Mouse (Mus musculus) cerebellum, postnatal 4 days (tissue): Measurements from ENCODE around the gene Spred1.

Experiments used
- DNase-seq, 2 experiments: peaks; one replicate each; pipeline ENCODE4 v3.0.0; 2022; ENCODE audit warnings: low spot score in 2 of 2, mixed read lengths in 1 of 2

Spred1 gene

DNA sequence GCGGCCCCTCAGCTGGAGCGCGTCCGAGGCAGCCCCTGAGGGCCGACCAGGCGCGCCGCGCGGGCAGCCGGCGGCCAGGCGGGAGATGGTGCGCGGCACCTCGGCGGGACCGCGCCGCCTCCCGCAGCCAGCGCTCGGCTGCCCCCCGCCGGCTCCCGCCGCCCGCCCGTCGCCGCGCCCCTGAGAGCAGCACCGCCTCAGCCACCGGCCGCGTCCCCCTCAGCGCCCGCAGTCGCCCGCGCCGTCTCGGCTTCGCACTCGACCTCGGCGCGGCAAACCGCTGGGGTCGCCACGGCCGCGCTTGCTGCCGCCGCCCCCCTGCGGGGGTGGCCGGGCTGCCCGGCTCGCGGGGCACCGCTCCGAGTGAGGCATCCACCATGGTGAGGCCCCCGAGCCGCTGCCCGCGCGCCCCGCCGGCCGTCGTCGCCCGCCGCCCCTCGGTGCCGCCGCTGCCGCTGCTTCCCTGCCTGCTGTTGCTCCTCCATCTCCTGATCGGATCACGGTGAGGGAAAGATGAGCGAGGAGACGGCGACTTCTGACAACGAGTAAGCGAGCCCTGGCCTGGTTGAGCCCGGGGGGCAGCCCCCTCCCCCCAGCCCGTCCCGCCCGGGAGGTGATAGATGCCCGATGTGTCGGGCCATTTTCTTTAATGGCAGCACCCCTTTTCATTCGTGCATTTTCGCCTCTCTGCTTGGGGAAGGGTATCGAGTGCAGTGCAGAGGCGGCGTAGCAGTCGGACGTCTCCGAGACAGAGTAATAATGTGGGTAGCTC, at the start of gene Spred1:
Gene Spred1, plus strand, starts transcription at position 163 of the 772 bp plus-strand sequence.
- DNase-seq, result peak in 1 of 2 experiments; percentile 47

DNA sequence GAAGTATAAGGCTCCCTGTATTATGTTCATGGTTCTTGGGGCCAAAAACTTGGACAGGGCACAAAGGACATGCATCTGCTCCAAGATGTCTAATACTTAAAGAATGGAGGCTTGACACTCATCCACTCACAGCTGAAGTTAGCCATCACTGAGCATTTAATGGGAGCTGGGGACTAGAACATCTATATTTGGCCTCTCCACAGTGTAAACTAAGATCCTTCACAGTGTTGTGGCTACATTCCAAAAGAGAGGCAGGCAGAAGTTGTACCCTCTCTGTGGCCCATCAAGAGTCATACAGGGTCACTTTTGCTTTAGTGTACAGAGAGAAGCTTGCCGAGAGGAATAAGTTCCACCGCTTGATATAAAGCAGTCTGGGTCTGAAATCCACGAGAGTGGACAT, 49.6 kb upstream of the Spred1 start:
- DNase-seq, result no peak

DNA sequence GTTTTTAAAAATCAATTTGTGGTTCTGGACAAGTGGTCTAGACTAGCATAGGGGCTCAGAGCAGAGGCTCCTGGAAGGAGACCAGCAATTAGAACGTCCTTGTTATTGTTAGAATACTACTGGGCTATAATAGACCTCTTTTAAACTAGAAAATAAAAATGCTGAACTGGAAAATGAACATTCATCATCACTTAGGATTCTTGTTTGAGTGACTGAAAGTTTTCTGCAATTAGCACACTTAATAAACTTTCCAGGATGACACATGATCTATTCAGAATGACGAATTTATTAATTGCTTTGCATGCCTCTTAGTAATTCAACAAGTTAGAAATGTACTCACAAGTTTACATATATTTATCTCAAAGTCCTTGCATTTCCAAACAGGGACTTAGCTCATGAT, 42.5 kb upstream of the Spred1 start:
- no peak for DNase-seq

DNA sequence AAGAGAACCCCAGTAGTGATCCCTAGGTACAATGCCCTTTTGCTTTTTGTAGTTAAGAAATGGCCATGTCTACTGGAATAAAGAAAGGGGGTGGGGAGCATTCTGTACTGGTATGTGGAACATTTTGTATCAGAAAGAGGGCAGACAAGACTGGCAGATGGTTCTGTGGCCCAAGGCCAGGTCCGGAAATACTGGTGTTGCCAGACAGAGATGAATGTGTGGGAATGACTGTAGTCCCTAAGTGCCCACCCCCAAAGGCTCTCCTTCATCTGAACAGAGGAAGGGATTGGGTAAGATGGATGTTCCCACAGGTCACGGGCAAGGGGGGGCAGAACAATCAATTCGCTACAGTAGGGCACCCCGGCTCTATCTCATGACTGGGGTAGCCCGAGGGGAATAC, 41.6 kb upstream of the Spred1 start:
- peak in 1 of 2 experiments; percentile 11 for DNase-seq

DNA sequence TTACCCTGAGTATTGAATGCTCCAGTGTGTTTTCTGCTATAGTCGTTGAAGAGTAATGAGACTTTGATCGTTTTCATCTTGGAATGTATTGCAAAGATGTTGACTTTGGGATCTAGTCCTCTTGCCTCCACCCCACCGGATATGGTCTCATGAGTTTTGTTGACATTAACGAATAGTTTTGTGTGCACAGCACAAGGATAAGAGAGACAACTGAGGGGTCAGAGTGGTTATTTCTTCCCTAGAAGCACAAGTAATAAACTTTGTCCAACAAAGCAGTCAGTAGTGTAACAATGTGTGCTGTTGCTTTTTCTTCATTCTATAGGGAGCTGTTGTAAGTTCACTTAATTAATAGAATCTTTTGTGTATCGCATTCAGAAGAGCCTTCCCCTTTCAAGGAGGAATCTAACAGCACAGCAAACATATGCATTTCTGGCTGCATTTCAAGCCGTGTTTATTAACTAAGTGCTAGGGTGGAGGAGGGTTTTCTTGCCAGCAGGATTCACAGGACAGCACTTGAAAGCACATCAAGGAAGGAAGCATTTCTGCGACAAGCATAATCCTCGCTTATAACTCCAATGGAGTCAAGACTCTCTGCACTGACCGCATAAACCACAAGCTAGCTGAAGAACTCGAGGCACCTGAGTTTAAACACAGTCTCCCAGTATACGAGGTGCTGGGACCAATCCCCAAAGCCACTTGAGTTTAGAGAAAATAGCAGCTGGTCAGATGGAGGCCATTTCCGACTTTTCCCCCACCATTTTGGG, 35.0 kb upstream of the Spred1 start:
- DNase-seq, result no peak

DNA sequence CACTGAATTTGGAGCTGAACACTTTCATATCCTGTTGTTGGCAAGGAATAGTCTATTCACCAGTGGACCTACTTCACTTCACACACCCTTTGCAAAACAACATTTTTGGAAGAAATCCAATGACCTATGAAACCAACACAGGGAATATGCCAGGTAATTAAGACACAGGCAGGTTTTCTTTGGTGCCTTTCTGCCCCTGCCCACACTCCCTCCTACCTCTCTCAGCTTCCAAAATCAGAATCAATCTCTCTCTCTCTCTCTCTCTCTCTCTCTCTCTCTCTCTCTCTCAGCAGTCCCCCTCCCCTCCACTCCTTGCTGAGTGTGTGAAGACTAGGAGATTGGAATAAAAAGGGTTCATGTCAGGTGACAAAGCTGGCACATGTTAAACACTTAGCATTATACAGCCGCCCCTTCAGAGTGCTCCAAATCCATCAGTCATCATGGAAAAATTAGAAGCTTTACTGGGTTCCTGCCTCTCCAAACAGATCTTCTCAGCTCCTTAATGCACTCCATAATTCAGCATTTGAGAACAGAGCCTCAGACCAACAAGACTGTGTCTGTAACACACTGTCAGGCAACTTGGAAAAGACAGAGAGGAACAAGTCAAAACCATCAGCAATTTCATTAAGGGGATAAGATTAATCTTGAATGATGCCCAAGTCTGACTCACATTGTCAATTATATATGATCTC, 34.3 kb upstream of the Spred1 start:
- DNase-seq, result no peak

DNA sequence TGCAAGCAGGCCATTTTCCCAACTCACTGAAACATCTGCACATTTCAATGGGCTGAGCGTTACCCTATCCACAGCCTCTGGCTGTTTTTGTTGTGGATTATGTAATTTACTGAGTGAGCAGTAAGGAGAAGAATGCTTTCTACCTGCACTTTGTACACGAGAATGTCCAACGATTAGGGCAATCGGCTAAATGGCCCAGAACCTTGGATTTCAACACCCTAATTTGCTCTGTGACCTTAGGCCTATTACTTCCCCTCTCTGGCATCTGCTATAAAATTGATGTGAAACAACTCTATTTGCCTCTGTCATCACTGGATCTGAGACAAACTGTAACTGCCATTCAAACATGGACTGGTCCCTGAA, 33.7 kb upstream of the Spred1 start:
- no peak for DNase-seq

DNA sequence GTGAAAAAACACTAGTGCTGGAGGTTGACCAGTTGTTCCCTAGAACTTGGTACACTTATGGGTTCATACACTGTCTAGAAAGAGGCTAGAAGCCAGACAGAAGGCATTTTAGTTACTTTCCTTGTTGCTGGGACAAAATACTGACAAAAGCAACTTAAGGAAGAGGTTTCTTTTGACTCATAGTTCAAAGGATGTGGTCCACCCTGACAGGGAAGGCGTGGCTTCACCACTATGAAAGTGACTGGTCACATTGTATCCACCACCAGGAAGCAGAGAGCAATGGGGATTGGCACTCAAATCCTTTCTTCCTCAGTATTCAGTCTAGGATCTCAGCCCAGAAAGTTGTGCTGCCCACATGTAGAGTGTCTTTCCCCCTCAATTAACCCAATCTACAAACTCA, 31.7 kb upstream of the Spred1 start:
- no peak for DNase-seq

DNA sequence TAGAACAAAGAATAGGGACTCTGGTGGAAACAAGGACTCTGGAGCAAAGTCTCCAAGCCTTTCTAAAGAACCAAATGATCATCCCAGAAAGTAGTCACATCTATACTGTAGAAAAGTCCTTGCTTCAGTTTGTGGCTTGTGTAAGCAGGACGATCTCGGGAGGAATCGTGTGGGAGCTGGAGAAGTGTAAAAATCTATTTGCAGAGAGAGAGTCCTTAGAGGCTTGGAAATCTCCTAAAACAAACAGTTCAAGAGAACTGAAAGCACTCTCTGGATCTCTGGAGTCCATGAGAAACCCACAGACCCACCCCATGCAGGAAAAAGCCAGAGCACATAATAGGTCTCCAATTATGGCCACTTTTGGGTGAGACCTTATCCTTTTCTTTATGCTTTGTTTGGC, 31.1 kb upstream of the Spred1 start:
- no peak for DNase-seq

DNA sequence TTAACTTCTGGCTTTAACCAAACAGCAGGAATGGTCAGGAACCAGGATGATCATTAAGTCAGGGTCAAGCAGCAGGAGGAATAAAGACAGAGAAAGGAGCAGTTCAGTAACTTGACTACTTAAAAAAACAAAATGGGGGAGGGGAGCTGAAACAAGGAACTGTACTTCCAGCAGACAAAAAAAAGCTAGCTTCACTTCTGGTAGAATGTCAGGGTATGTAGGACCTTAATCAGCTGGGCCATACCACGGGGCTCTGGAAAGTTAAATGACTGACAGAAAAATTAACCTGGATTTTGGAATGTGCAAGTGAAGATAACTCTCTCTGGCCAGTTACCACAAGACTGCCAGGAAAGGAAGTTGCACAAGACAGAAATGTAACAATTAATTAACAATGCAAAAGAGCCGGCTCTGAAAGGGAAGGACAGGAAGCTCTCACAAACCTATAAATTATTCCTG, 28.2 kb upstream of the Spred1 start:
- DNase-seq, result no peak

DNA sequence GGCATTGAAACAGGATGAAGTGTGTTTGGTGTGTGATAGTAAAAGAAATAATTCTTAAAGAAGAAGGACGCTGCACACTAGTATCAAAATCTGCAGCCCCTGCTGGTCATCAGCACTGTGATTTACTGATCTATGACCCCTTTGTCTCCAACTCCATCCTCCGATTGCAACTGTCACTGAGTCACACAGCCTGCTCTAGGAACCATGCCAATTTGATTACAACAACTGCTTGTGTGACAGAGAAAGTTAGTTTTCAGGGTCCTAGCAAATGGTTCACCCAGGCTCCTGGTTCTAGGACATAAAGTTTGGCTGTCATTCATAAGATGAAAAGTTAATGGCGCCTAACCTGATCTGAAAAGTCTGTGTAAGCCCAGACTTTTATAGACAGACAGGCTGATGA, 25.7 kb upstream of the Spred1 start:
- no peak for DNase-seq

DNA sequence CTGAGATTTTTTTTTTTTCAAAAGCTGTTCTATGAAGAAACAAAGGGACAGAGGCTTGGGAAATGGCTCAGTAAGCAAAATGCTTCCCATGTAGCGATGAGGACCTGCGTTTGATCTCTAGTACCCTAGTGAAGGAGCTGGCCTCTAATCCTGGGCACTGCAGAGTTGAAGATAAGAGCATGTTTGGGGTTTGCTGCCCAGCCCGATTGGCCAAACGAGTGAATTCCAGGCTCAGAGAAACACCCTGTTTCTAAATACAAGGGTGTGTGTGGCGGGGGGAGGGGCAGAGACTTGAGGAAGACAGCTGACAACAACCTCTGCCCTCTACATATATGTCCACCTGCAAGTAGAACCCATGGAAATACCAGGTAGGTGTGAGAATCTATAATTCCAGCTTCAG, 23.9 kb upstream of the Spred1 start:
- DNase-seq, result no peak

DNA sequence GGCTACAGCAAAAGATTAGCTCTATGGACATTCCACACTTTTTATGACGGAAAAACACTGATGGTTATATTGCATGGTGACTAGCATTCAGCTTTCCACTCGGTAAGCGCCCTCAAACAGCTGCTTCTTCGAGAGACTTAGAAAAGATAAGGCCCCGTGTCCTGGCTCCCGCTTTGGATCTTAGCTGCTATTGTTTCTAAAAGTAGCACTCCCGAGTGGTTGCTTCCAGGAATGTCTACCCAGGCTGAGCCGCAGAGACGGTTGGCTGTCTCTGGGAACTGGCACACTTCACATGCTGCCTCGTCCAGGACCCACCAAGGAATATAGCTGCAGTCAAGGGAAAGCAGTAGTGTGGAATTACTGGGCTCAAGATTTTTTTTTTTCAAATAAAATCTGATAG, 21.9 kb upstream of the Spred1 start:
- no peak for DNase-seq

DNA sequence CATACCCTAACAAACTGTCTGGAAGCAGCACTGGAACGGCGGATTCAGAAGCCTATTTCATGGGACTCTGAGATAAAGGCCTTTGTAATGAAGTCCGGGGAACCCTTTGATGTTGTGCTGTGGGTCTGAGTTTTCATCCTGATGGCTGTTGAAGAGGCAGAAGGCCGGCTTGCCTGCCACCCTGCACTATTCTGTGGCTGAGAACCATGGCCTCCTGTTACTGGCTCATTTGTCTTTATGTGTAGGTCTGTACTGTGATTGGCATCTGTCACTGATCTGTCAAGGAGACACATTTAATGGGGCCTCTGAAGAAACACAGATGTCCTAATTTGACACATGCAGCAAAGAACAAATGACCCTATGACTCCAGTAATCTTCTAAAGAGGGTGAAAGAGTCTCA, 17.7 kb upstream of the Spred1 start:
- no peak for DNase-seq

DNA sequence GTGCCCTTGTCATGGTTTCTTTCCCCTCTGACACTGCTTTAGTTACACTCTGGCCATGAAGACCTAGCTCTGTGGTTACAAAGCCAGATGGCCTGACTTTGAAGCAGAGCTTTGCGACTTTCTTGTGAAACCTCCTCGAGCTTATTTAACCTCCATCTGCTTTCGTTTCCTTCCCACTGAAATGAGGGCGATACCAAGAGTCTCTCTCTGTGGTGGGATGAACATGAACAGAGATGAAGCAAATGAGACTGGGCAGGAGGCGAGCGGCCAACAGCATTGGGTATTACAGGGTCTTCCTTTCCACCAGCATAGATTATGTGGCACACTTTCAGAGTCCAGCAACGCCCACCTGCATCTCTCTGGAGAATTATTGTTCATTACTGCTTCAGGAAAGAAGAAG, 15.8 kb upstream of the Spred1 start:
- peak in 1 of 2 experiments; percentile 22 for DNase-seq

DNA sequence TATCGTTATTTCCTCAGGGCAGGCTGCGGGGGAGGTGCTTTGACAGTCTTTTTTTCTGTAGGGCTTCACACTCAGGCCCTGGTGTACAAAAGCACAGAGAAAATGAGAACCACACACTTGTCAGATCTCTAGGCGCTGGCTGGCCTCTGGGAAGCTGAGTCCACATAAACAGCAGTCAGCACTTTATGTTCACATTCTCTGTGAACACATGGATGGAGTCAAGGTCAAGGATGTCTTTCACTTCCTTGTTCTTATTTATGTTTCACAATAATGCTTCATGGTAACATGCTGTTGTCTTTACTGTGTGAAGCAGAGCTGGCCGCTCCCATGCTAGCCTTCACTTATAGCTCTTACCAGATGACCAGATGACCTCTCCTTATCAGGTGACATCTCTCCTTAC, 13.1 kb upstream of the Spred1 start:
- DNase-seq, result no peak

DNA sequence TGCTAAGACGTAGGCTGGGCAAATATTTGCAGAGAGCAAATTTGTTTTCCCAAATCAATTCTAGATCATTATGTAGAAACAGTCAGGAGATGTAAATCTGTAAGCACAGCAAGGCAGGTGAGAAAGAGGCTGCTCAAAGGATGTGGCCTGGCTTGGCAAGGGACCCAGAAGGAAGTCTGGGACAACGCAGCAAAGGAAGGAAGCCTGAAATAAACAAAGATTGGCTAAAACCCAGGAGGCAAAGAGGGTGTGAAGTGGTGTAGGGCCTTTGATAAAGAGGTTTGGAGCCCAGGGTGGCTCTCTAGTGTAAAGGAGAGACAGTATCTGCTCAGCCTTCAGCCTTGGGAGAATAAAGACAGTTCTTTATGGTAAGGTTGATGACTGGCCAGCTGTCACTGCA, 11.9 kb upstream of the Spred1 start:
- DNase-seq, result no peak

DNA sequence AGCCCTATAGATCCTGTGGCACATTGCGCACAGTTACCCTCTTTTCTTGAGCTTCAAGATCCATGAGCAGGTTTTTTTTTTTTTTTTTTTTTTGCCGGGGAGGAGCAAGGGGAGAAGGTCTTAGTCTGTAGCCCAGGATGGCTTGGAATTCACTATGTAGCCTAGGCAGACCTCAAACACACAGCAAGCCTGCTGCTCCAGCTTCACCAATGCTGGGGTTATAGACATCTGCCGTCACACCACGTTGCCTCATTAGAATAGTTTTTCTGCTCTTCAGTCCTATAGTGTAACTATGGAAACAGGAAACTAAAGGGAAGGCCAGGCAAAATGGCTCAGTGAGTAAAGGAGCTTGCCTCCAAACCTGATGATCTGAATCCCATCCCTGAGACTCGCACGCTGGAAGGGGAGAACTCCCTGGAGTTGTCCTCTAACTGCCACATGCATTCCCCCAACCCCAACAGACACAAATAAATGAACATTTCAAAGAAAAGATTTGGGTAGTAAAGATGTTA, 10.8 kb upstream of the Spred1 start:
- DNase-seq, result no peak

DNA sequence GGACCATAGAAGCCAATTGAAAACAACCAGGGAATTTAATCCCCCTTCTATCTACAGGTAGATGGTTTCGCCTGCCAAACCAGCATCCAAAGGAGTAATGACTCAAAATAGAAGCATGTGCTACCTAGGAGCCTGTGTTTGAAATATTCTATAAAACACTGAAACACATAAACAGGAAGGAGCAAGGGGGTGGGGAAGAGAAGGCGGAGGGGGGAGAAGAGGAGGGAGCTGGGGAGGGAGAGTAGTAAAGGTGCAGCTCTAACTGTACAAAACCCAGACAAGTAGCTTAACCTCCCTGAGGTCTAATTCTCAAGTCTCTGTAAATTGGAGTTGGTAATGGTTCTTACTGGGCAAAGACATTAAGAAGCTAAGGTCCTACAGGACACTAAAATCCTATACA, 7.9 kb upstream of the Spred1 start:
- no peak for DNase-seq

DNA sequence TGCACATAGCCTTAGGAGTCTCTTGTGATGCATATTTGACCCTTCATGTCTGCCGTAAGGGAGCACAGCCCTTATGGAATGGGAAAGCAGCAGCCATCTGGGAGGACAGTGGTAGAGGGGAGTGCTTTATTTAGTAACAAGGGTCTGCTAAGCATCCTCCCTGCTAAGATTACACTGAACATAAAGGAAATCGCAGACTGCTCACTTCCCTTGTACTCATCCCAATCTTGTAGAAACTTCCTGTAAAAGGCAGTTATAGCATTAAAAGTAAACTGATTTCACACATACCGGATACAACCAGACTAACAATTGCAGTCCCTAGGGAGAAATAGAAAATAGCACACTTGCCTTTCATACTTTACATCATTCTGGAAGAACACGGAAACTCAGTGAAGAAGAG, 7.4 kb upstream of the Spred1 start:
- no peak for DNase-seq

DNA sequence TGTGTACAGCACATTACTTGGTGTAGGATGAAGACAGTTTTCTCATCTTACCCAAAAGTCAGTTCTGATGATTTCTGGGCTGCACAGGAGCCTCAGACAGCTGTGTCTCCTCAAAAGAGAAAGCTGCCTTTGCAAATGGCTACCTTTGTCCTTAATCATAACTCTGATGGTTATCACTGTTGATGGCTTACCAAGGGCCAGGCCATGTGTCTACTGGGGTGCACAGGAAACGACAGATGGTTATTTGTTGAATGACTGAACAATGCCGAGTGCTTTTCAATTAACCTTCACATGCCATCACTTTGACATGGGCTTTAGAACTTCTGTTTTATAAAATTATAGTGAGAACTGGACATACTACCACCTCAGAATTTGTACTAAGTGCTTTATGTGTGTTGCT, 2.7 kb upstream of the Spred1 start:
- no peak for DNase-seq
